Mouse (Mus musculus): Measurements from ENCODE around the gene Gper1. TPM values are rescaled to one million over a fixed set of nuclear protein-coding genes. Genes with fewer than 3 reads are reported as not detected.

The Gper1 gene
- total RNA-seq, 1 experiment from 2014 or later = not detected

- ATAC-seq (replicated peaks in 1 of 2; ENCODE audit: insufficient read depth in 1 of 2, low FRiP score in 2 of 2, low TSS enrichment in 1 of 2, low read depth in 1 of 2, poor library complexity in 2 of 2, severe bottlenecking in 2 of 2) = no peak
Measured at GRCm38 (mm10) chr5:139432747-139433508, 10.0 kb downstream of the Gper1 start.

GRCm38 (mm10) chr5:139433842-139434568 lies 11.1 kb downstream of the Gper1 start:
- ATAC-seq (replicated peaks in 1 of 2; ENCODE audit: insufficient read depth in 1 of 2, low FRiP score in 2 of 2, low TSS enrichment in 1 of 2, low read depth in 1 of 2, poor library complexity in 2 of 2, severe bottlenecking in 2 of 2) = no peak

GRCm38 (mm10) chr5:139434940-139435339 lies 12.0 kb downstream of the Gper1 start:
- ATAC-seq (replicated peaks in 1 of 2; ENCODE audit: insufficient read depth in 1 of 2, low FRiP score in 2 of 2, low TSS enrichment in 1 of 2, low read depth in 1 of 2, poor library complexity in 2 of 2, severe bottlenecking in 2 of 2) = no peak

- no peak for ATAC-seq (replicated peaks in 1 of 2; ENCODE audit: insufficient read depth in 1 of 2, low FRiP score in 2 of 2, low TSS enrichment in 1 of 2, low read depth in 1 of 2, poor library complexity in 2 of 2, severe bottlenecking in 2 of 2)
Measured at GRCm38 (mm10) chr5:139437769-139438168, 14.8 kb downstream of the Gper1 start.

GRCm38 (mm10) chr5:139438440-139438839 lies 15.5 kb downstream of the Gper1 start:
- ATAC-seq (replicated peaks in 1 of 2; ENCODE audit: insufficient read depth in 1 of 2, low FRiP score in 2 of 2, low TSS enrichment in 1 of 2, low read depth in 1 of 2, poor library complexity in 2 of 2, severe bottlenecking in 2 of 2) = no peak

- ATAC-seq (replicated peaks in 1 of 2; ENCODE audit: insufficient read depth in 1 of 2, low FRiP score in 2 of 2, low TSS enrichment in 1 of 2, low read depth in 1 of 2, poor library complexity in 2 of 2, severe bottlenecking in 2 of 2) = no peak
Measured at GRCm38 (mm10) chr5:139440451-139440850, 17.5 kb downstream of the Gper1 start.

- ATAC-seq (replicated peaks in 1 of 2; ENCODE audit: insufficient read depth in 1 of 2, low FRiP score in 2 of 2, low TSS enrichment in 1 of 2, low read depth in 1 of 2, poor library complexity in 2 of 2, severe bottlenecking in 2 of 2) = no peak
Measured at GRCm38 (mm10) chr5:139440926-139441725, 18.2 kb downstream of the Gper1 start.

GRCm38 (mm10) chr5:139441726-139442018 lies 18.7 kb downstream of the Gper1 start:
- no peak for ATAC-seq (replicated peaks in 1 of 2; ENCODE audit: insufficient read depth in 1 of 2, low FRiP score in 2 of 2, low TSS enrichment in 1 of 2, low read depth in 1 of 2, poor library complexity in 2 of 2, severe bottlenecking in 2 of 2)

GRCm38 (mm10) chr5:139442428-139442827 lies 19.5 kb downstream of the Gper1 start:
- no peak for ATAC-seq (replicated peaks in 1 of 2; ENCODE audit: insufficient read depth in 1 of 2, low FRiP score in 2 of 2, low TSS enrichment in 1 of 2, low read depth in 1 of 2, poor library complexity in 2 of 2, severe bottlenecking in 2 of 2)

GRCm38 (mm10) chr5:139442962-139443361 lies 20.0 kb downstream of the Gper1 start:
- no peak for ATAC-seq (replicated peaks in 1 of 2; ENCODE audit: insufficient read depth in 1 of 2, low FRiP score in 2 of 2, low TSS enrichment in 1 of 2, low read depth in 1 of 2, poor library complexity in 2 of 2, severe bottlenecking in 2 of 2)

GRCm38 (mm10) chr5:139445258-139445657 lies 22.3 kb downstream of the Gper1 start:
- ATAC-seq (replicated peaks in 1 of 2; ENCODE audit: insufficient read depth in 1 of 2, low FRiP score in 2 of 2, low TSS enrichment in 1 of 2, low read depth in 1 of 2, poor library complexity in 2 of 2, severe bottlenecking in 2 of 2) = no peak

GRCm38 (mm10) chr5:139448025-139448424 lies 25.1 kb downstream of the Gper1 start:
- no peak for ATAC-seq (replicated peaks in 1 of 2; ENCODE audit: insufficient read depth in 1 of 2, low FRiP score in 2 of 2, low TSS enrichment in 1 of 2, low read depth in 1 of 2, poor library complexity in 2 of 2, severe bottlenecking in 2 of 2)

- peak; percentile 87 to 93 for ATAC-seq (replicated peaks in 1 of 2; ENCODE audit: insufficient read depth in 1 of 2, low FRiP score in 2 of 2, low TSS enrichment in 1 of 2, low read depth in 1 of 2, poor library complexity in 2 of 2, severe bottlenecking in 2 of 2)
Measured at GRCm38 (mm10) chr5:139449161-139449791, 26.3 kb downstream of the Gper1 start.

- ATAC-seq (replicated peaks in 1 of 2; ENCODE audit: insufficient read depth in 1 of 2, low FRiP score in 2 of 2, low TSS enrichment in 1 of 2, low read depth in 1 of 2, poor library complexity in 2 of 2, severe bottlenecking in 2 of 2) = peak; percentile 12 to 47; a peak in 3 of 4 replicates
Measured at GRCm38 (mm10) chr5:139449926-139450325, 27.0 kb downstream of the Gper1 start.

GRCm38 (mm10) chr5:139453031-139453430 lies 30.1 kb downstream of the Gper1 start:
- ATAC-seq (replicated peaks in 1 of 2; ENCODE audit: insufficient read depth in 1 of 2, low FRiP score in 2 of 2, low TSS enrichment in 1 of 2, low read depth in 1 of 2, poor library complexity in 2 of 2, severe bottlenecking in 2 of 2) = no peak

- no peak for ATAC-seq (replicated peaks in 1 of 2; ENCODE audit: insufficient read depth in 1 of 2, low FRiP score in 2 of 2, low TSS enrichment in 1 of 2, low read depth in 1 of 2, poor library complexity in 2 of 2, severe bottlenecking in 2 of 2)
Measured at GRCm38 (mm10) chr5:139455166-139455565, 32.2 kb downstream of the Gper1 start.

- no peak for ATAC-seq (replicated peaks in 1 of 2; ENCODE audit: insufficient read depth in 1 of 2, low FRiP score in 2 of 2, low TSS enrichment in 1 of 2, low read depth in 1 of 2, poor library complexity in 2 of 2, severe bottlenecking in 2 of 2)
Measured at GRCm38 (mm10) chr5:139457241-139457640, 34.3 kb downstream of the Gper1 start.

- ATAC-seq (replicated peaks in 1 of 2; ENCODE audit: insufficient read depth in 1 of 2, low FRiP score in 2 of 2, low TSS enrichment in 1 of 2, low read depth in 1 of 2, poor library complexity in 2 of 2, severe bottlenecking in 2 of 2) = no peak
Measured at GRCm38 (mm10) chr5:139459938-139460337, 37.0 kb downstream of the Gper1 start.
